Mouse (Mus musculus) limb, embryonic 12.5 days (tissue): ENCODE results near the gene Spata2. TPM values are rescaled to one million over a fixed set of nuclear protein-coding genes. Genes with fewer than 3 reads are reported as not detected.

Experiments
- ATAC-seq: fragments of 200-750 bp; cut with Nextera tagmentation; 2 replicates; pipeline ENCODE4 v1.8.0; 2017; ENCODE audit warnings: low read depth, moderate TSS enrichment; ENCODE audit not compliant: insufficient number of reproducible peaks, insufficient read depth, low FRiP score, low TSS enrichment
- H3K27ac ChIP-seq: fragments of 300-500 bp; sonication (generic); 2 replicates; pipeline ENCODE4 v1.5.1; 2016; ENCODE audit warnings: mild to moderate bottlenecking, moderate library complexity
- H3K27me3 ChIP-seq: fragments of 300-500 bp; sonication (generic); 2 replicates; pipeline ENCODE4 v1.6.1; 2016; ENCODE audit warnings: mild to moderate bottlenecking, moderate library complexity
- H3K36me3 ChIP-seq: fragments of 300-500 bp; sonication (generic); 2 replicates; pipeline ENCODE4 v1.6.1; 2016; ENCODE audit warnings: mild to moderate bottlenecking, moderate library complexity
- H3K4me1 ChIP-seq: fragments of 300-500 bp; sonication (generic); replicated peaks from 2 replicates; pipeline ENCODE4 v1.6.1; 2016
- H3K4me2 ChIP-seq: fragments of 300-500 bp; sonication (generic); 2 replicates; pipeline ENCODE4 v1.6.1; 2016; ENCODE audit warnings: mild to moderate bottlenecking, moderate library complexity
- H3K4me3 ChIP-seq: fragments of 300-500 bp; sonication (generic); replicated peaks from 2 replicates; pipeline ENCODE4 v1.5.1; 2016; ENCODE audit warnings: mild to moderate bottlenecking
- H3K9ac ChIP-seq: fragments of 300-500 bp; sonication (generic); replicated peaks from 2 replicates; pipeline ENCODE4 v1.6.1; 2016; ENCODE audit warnings: mild to moderate bottlenecking, moderate library complexity
- H3K9me3 ChIP-seq: fragments of 300-500 bp; sonication (generic); 2 replicates; pipeline ENCODE4 v1.6.1; 2016; ENCODE audit warnings: mild to moderate bottlenecking, moderate library complexity
- WGBS: fragments of 180-500 bp; shearing (Covaris S2); methylation state at CpG from one replicate; pipeline ENCODE4 v1.1.7; 2016; 5-methylcytosine and 5-hydroxymethylcytosine counted together
- polyA plus RNA-seq: library from polyadenylated mRNA; unstranded; fragments of >200 nt; fragmentation: Nextera tagmentation; extraction: Ambion mirVana; gene quantifications from 2 replicates; pipeline ENCODE4 v1.2.1, GENCODE M21; 2016

Spata2 gene
- polyA plus RNA-seq, 1 experiment from 2014 or later = 14.9 TPM

DNA sequence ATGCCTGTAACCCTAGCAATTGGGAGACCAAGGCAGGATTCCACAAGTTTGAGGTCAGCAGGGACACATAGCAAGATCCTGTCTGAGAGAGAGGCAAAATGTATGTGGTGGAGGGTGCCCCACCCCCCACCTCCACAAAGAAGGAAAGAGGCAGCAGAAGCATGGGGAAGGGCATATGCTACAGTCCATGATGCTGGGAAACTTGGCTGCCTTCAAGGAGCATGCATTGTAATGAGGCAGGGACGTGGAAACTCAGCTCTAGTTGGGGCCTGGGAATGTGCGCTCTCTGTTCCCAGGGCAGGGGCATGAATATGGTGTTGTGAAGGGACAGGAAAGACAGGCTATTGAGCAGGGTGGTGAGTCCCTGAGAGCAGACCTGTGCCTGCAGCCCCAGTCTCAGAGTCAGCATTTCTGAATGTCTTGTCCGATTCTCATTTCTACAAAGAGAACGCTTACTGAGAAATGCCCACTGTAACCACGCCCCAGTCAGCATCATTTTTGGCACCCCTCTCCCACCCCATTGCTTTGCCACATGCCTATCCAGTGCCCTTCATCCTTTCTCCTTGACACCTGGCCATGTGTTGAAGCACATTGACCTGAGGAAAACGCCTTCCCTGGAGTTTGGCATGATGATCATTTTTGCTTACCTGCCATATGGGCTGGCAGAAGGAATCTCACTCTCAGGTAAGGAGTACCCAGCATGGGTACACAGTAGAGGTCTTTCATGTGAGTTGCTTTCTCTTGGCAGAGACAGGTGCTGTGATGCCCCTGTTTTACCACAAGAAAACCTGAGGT lies 33.4 kb downstream of the Spata2 start:
- ATAC-seq = no peak
- Histone ChIP-seq H3K4me2 (no peak overlapping the region), H3K27ac (no peak overlapping the region), H3K4me3 (no peak overlapping the region), H3K9ac (no peak overlapping the region), H3K36me3 (peaks cover 77% of the 10 kb centered on the region), H3K9me3 (no peaks in the 10 kb centered on the region), H3K4me1 (no peaks in the 10 kb centered on the region), H3K27me3 (no peaks in the 10 kb centered on the region)
- 93% methylated on average over 6 of the region's 6 CpGs for WGBS

DNA sequence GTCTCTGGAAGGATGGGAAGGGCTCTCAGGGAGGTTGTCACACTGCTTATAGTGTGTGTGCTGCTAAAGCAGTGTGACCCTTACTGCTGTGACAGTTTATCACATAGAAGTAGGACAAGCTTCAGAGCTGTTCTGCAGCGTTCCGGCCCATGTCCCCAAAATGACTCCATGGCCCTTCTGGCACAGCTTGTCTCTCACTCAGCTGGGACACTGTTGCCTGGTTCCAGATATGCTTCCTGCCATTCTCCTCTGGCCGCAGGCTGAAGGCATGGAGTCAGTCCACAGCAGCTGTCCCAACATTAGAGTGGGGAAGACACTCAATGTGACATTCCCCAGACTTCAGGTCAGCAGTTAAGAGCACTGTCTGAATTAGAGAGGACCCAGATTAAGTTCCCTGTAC lies 34.1 kb downstream of the Spata2 start:
- no peak overlapping the region for H3K4me3 ChIP-seq
- peaks cover 83% of the 10 kb centered on the region for H3K36me3 ChIP-seq
- H3K9ac ChIP-seq = no peak overlapping the region
- ATAC-seq = no peak
- H3K4me1 ChIP-seq = no peaks in the 10 kb centered on the region
- no peak overlapping the region for H3K4me2 ChIP-seq
- H3K9me3 ChIP-seq = no peaks in the 10 kb centered on the region
- no peak overlapping the region for H3K27ac ChIP-seq
- WGBS = 91% methylated on average over 3 of the region's 3 CpGs
- H3K27me3 ChIP-seq = no peaks in the 10 kb centered on the region

DNA sequence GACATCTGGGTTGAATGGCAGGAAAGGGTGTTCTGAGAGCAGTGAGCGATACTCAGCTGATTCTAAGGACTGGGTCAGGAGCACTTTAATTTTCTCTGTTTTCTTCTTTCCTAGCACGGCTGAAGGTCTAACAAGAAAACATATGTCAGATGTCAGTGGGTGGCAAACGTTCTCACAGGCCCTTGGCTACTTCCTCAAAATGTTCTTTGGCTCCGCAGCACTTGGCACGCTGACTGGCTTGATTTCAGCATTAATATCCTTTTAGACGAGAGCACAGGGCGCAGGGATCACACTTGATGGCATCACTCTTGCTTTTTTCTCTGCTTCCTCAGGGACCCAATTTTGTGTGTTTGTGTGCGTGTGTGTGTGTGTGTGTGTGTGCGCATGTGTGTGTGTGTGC lies 35.5 kb downstream of the Spata2 start:
- 94% methylated on average over 9 of the region's 9 CpGs for WGBS
- ATAC-seq = no peak

DNA sequence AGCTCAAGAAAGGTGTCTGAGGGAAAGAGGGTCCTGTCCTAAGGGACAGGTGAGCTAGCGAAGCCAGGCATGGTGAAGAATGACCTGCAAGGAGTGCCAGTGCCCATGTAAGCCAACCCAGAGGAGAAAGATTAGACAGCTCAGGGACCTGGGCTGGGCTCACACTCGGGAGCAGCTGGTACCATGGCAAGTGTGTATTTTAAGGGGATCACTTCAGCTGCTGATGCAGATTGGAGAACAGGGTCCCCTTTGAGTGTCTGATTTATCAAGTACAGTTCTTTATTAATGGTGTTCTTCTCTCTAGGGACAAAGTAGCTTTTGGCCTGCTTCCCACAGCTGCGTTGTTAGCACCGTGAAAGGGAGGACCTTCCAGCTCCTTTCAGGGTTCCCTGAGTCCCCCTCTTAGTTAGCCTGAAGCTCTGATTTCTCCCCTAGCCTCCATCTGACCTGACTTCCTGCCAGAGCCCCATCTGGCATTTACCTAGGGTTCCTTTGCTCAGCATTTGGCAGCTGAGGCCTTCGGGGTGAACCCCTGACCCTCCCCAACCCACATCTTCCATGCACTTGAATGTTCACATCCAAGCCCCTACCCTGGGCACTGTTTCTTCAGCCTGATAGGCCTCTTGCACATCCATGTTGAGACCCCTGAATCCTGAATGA lies 36.2 kb downstream of the Spata2 start:
- H3K27ac ChIP-seq = no peak overlapping the region
- H3K4me1 ChIP-seq = no peaks in the 10 kb centered on the region
- no peak for ATAC-seq
- no peak overlapping the region for H3K4me2 ChIP-seq
- 94% methylated on average over 5 of the region's 5 CpGs for WGBS
- H3K4me3 ChIP-seq = no peak overlapping the region
- H3K27me3 ChIP-seq = no peaks in the 10 kb centered on the region
- no peak overlapping the region for H3K9ac ChIP-seq
- H3K36me3 ChIP-seq = peaks cover 93% of the 10 kb centered on the region
- H3K9me3 ChIP-seq = no peaks in the 10 kb centered on the region

More for the DNA sequence above, 35.5 kb downstream of the Spata2 start:
- Histone ChIP-seq H3K27ac (no peak overlapping the region), H3K4me3 (no peak overlapping the region), H3K4me1 (no peaks in the 10 kb centered on the region), H3K4me2 (no peak overlapping the region), H3K36me3 (peaks cover 94% of the 10 kb centered on the region), H3K9ac (no peak overlapping the region), H3K27me3 (no peaks in the 10 kb centered on the region), H3K9me3 (no peaks in the 10 kb centered on the region)

DNA sequence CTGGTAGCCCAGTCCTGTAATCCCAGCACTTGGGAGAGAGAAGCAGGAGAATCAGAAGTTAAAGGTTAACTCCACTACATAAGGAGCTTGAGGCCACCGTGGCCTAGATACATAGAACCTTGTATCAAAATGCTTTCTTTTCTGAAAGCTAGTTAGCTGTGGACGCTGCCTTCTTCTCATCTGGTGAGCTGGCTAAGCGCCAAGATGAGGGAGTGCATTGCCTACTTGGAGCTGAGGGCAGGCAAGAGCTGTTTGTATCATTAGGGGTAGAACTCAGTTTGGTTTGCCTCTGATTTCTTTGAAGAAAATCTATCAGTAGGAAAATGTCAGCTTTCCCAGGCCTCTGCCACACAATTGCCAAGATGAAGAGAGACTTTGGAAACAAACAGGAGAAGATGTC lies 38.9 kb downstream of the Spata2 start:
- Histone ChIP-seq H3K4me3 (no peak overlapping the region), H3K9ac (no peak overlapping the region), H3K4me2 (no peak overlapping the region), H3K4me1 (no peaks in the 10 kb centered on the region), H3K36me3 (peaks cover 92% of the 10 kb centered on the region), H3K27ac (no peak overlapping the region), H3K9me3 (no peaks in the 10 kb centered on the region), H3K27me3 (no peaks in the 10 kb centered on the region)
- WGBS = 93% methylated on average over 3 of the region's 3 CpGs
- ATAC-seq = no peak

DNA sequence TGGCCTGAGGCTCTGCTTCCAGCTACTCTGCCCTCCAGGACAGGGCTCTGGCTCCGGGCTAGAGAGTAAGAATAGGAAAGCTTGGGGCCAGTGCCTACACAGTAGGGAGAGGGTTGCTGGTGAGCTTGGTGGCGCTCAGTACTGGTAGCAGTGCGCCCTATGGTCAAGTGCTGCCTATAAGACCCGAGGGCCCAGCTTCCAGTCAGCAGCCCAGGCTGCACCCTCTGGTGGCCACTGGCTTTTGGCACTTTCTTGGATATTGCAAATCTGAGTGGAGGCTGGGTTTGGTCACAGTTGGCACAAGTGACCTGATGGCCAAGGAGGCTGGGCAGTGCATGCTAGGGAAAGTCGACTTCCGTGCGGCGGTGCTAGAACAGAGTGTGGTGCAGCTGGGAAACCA lies 42.0 kb downstream of the Spata2 start:
- H3K9ac ChIP-seq = no peak overlapping the region
- no peak overlapping the region for H3K4me2 ChIP-seq
- H3K27me3 ChIP-seq = no peaks in the 10 kb centered on the region
- H3K36me3 ChIP-seq = peaks cover 88% of the 10 kb centered on the region
- H3K4me3 ChIP-seq = no peak overlapping the region
- H3K27ac ChIP-seq = no peak overlapping the region
- ATAC-seq = no peak
- no peaks in the 10 kb centered on the region for H3K9me3 ChIP-seq
- no peaks in the 10 kb centered on the region for H3K4me1 ChIP-seq
- WGBS = 89% methylated on average over 8 of the region's 8 CpGs

DNA sequence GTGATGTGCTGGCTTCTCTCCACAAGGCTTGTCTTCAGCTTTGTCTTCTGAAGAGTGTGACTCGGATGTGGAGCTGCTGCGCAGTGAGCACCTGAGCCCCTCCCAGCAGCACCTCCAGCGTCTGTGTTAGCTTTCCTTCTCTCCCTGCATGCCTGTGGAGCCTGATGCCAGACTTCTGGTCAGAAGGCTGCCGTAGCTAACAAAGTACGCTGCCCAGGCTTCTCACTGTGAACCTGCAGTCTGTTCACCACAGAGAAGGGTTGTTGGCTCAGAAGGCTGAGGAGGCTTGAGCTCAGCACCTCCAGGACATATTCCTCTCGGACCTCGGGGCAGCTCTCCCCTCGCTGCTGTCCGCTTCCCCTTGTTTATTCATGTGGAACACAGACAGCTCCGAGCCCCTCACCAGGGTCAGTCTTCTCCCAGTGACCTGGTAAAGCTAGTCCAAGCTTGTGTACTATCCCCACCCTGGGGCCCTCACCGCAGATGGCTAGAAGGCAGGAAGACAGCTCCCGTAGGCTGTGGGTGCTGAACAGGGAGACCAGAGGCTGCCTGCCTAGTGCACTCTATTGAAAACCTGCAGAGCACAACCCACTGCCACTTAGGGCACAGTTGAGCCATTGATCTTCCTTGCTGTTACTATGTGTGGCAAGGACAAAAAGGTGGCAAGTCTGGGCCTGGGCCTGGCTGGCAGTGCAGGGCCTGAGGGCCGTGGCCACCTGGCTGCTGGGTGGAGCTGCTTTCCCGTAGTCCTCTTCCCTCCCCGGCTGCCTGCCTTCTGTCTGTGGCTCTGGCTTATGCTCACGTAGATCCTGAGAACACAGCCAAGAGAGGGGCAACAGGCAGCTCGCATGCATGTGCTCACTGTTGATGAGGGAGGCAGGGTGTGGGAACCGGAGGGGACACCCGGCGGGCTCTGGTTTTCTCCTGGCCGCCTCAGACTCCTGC lies 43.1 kb downstream of the Spata2 start:
- H3K4me3 ChIP-seq = no peak overlapping the region
- no peak overlapping the region for H3K4me2 ChIP-seq
- no peak overlapping the region for H3K27ac ChIP-seq
- no peaks in the 10 kb centered on the region for H3K9me3 ChIP-seq
- H3K36me3 ChIP-seq = peaks cover 89% of the 10 kb centered on the region
- no peak for ATAC-seq
- 91% methylated on average over 21 of the region's 21 CpGs for WGBS
- no peak overlapping the region for H3K9ac ChIP-seq
- H3K27me3 ChIP-seq = no peaks in the 10 kb centered on the region
- no peaks in the 10 kb centered on the region for H3K4me1 ChIP-seq

DNA sequence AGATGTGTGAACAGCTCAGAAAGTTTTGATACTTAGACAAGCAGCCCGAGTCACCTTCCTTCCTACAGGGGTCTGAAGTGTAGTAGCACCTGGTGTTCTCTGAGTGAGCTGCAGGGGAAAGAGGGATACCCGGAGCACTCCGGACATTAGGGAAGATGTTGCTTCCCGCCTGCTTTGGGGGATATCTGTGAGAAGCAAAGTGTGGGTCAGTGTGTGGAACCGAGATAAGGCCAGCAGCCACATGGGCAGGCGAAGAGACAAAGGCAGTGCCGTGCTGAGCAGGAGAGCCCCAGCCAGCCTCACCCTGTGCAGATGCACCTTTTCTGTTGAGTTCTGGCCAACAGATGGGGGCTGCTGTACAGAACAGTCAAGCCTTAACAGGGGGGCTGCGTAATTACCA lies 45.1 kb downstream of the Spata2 start:
- Histone ChIP-seq H3K9me3 (no peaks in the 10 kb centered on the region), H3K36me3 (peaks cover 88% of the 10 kb centered on the region), H3K4me3 (no peak overlapping the region), H3K27ac (no peak overlapping the region), H3K27me3 (no peaks in the 10 kb centered on the region), H3K9ac (no peak overlapping the region), H3K4me2 (no peak overlapping the region), H3K4me1 (no peaks in the 10 kb centered on the region)
- 91% methylated on average over 8 of the region's 8 CpGs for WGBS
- ATAC-seq = no peak

DNA sequence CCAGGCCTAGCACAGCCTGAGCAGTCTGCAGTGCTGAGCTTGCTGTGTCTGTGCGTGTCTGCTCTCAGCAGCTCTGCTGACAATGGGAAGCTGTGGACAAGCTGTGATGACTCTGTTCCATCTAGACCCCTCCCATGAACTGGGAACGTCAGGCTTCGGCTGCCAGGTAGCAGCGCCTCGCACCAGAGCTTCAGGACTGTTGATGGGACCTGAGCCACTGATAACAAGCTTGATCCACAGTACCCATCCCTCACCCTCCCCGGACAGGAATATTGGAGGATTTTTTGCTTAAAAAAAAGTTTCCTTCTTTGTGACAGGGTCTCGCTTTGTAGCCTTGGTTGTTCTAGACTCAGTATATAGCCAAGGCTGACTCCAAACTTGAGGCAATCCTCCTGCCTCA lies 45.5 kb downstream of the Spata2 start:
- H3K27ac ChIP-seq = no peak overlapping the region
- no peaks in the 10 kb centered on the region for H3K4me1 ChIP-seq
- no peaks in the 10 kb centered on the region for H3K27me3 ChIP-seq
- H3K4me2 ChIP-seq = no peak overlapping the region
- ATAC-seq = no peak
- peaks cover 90% of the 10 kb centered on the region for H3K36me3 ChIP-seq
- no peak overlapping the region for H3K9ac ChIP-seq
- no peak overlapping the region for H3K4me3 ChIP-seq
- WGBS = 95% methylated on average over 7 of the region's 7 CpGs
- H3K9me3 ChIP-seq = no peaks in the 10 kb centered on the region

DNA sequence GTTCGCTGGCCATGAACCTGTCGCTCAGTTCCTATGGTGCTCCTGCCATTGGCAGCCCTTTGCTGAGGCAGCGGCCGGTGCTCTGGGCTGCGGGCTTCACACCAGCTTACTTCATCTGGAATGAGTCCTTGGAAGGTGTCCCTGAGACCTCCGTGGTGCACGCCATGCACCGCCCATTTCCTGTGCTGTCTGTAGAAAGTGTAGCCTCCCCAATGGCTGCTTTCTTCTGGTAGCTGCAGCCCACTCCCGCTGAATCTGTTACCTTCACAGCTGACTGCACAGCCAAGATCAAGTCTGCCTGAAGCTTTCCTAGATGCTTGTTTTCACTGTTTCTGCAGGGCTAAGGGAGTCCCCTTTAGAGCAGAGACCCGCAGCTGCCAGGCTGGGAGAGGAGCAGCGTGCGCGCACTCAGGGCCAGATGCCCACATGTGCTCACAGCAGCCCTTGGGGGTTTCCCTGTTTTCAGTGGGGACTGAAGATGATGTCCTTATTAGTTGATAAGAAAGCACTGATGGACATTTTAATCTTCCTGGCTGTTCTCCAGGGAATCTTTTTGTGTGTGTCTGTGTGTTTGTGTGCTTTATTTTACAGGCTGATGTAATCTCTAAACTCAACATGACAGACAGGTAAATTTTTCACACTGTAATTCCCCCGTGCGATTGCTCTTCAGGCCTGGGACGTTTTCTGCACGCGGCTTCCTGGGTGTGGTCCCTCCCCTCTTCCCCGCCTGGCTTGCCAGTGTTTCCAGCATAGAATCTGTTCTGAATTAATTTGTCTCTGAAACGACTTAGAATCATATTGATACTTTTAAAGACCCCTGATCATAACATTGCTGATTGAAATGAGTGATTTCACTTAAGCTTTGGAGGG lies 46.5 kb downstream of the Spata2 start:
- 86% methylated on average over 20 of the region's 20 CpGs for WGBS
- Histone ChIP-seq H3K4me2 (no peak overlapping the region), H3K4me1 (no peaks in the 10 kb centered on the region), H3K9me3 (no peaks in the 10 kb centered on the region), H3K27me3 (no peaks in the 10 kb centered on the region), H3K27ac (no peak overlapping the region), H3K4me3 (no peak overlapping the region), H3K9ac (0 out of 2 replicates have a peak overlapping the region, but pooled peaks have one; percentile 32), H3K36me3 (peaks cover 92% of the 10 kb centered on the region)
- ATAC-seq = no peak
